Mouse (Mus musculus) stomach, postnatal 0 days (tissue): Measurements from ENCODE around the gene Tdrd7. TPM values are rescaled to one million over a fixed set of nuclear protein-coding genes. Genes with fewer than 3 reads are reported as not detected.

Experiments used
- ATAC-seq: fragments of 200-750 bp; cut with Nextera tagmentation; 2 replicates; pipeline ENCODE4 v1.8.0; 2017; ENCODE audit not compliant: low FRiP score, low TSS enrichment
- DNase-seq: peaks from one replicate; pipeline ENCODE4 v3.0.0-alpha.2; 2016; ENCODE audit warnings: low spot score
- H3K27ac ChIP-seq: fragments of 300-500 bp; sonication (generic); replicated peaks from 2 replicates; pipeline ENCODE4 v1.5.1; 2014; ENCODE audit warnings: mild to moderate bottlenecking, control low read depth
- H3K27me3 ChIP-seq: fragments of 300-500 bp; sonication (generic); 2 replicates; pipeline ENCODE4 v1.6.1; 2014; ENCODE audit warnings: low read length; ENCODE audit not compliant: control insufficient read depth, insufficient read depth
- H3K36me3 ChIP-seq: fragments of 300-500 bp; sonication (generic); 2 replicates; pipeline ENCODE4 v1.6.1; 2014; ENCODE audit warnings: low read length, mixed read lengths; ENCODE audit not compliant: control insufficient read depth, insufficient read depth
- H3K4me1 ChIP-seq: fragments of 300-500 bp; sonication (generic); replicated peaks from 2 replicates; pipeline ENCODE4 v1.6.1; 2014; ENCODE audit warnings: antibody characterized with exemption; ENCODE audit not compliant: control insufficient read depth, insufficient read depth
- H3K4me2 ChIP-seq: fragments of 300-500 bp; sonication (generic); replicated peaks from 2 replicates; pipeline ENCODE4 v1.6.1; 2014; ENCODE audit warnings: low read depth, mild to moderate bottlenecking, control low read depth, moderate library complexity
- H3K4me3 ChIP-seq: fragments of 300-500 bp; sonication (generic); 2 replicates; pipeline ENCODE4 v1.5.1; 2014; ENCODE audit warnings: low read depth, low read length, control low read depth
- H3K9ac ChIP-seq: fragments of 300-500 bp; sonication (generic); 2 replicates; pipeline ENCODE4 v1.6.1; 2014; ENCODE audit warnings: mild to moderate bottlenecking, low read length, control low read depth, mixed read lengths
- H3K9me3 ChIP-seq: fragments of 300-500 bp; sonication (generic); 2 replicates; pipeline ENCODE4 v1.6.1; 2016; ENCODE audit warnings: low read length; ENCODE audit not compliant: control insufficient read depth
- CTCF ChIP-seq: IDR thresholded peaks from 2 replicates; pipeline ENCODE4 v1.5.1; 2016; ENCODE audit warnings: antibody characterized with exemption, low read depth, mild to moderate bottlenecking, moderate library complexity
- EP300 ChIP-seq: optimal IDR thresholded peaks from 2 replicates; pipeline ENCODE3; 2016; ENCODE audit warnings: antibody characterized with exemption
- WGBS: fragments of 180-500 bp; shearing (Covaris S2); extraction: QIAGEN DNeasy Blood & Tissue Kit; methylation state at CpG from one replicate; pipeline ENCODE4 v1.1.7; 2014; 5-methylcytosine and 5-hydroxymethylcytosine counted together
- polyA plus RNA-seq: library from polyadenylated mRNA; unstranded; fragments of >200 nt; fragmentation: Nextera tagmentation; extraction: Ambion mirVana; gene quantifications from 2 replicates; pipeline ENCODE4 v1.2.1, GENCODE M21; 2015

Tdrd7 gene
- polyA plus RNA-seq, 1 experiment from 2014 or later = 25.1 TPM

DNA sequence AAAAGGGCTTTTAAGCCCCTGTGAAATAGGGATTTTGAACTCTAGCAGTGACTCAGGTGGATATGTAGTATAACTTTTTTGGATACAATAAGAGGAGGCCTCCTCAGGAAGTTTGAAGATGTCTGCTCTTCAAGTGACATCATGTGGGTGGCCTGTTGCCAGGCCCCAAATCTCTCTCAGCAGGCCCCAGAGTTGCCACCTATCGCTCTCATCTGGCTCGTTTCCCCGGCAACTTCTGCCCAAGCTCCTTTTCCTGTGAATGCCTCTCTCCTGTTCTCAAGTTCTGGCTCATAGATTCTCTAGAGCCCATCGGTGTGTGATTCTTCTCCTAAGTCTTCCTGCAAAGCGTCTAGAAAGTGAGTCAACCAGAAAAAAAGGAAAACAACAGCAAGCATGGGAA lies 91.0 kb downstream of the Tdrd7 start:
- no peak overlapping the region for H3K27ac ChIP-seq
- H3K4me3 ChIP-seq = no peak overlapping the region
- H3K9me3 ChIP-seq = peaks cover 3% of the 10 kb centered on the region; the same call in 1 of the 2 replicates
- no peak for DNase-seq
- no peaks in the 10 kb centered on the region for H3K4me1 ChIP-seq
- TF ChIP-seq EP300 = no peak
- no peak for TF ChIP-seq CTCF
- H3K9ac ChIP-seq = no peak overlapping the region
- H3K36me3 ChIP-seq = no peaks in the 10 kb centered on the region
- ATAC-seq = no peak
- H3K4me2 ChIP-seq = no peak overlapping the region
- 81% methylated on average over 5 of the region's 5 CpGs for WGBS
- H3K27me3 ChIP-seq = no peaks in the 10 kb centered on the region

- H3K27me3 ChIP-seq = no peaks in the 10 kb centered on the region
- no peaks in the 10 kb centered on the region for H3K36me3 ChIP-seq
- H3K4me1 ChIP-seq = no peaks in the 10 kb centered on the region
- no peak overlapping the region for H3K9ac ChIP-seq
- DNase-seq (no peak), ATAC-seq (no peak)
- H3K9me3 ChIP-seq = peaks cover 3% of the 10 kb centered on the region; the same call in 1 of the 2 replicates
- H3K4me2 ChIP-seq = no peak overlapping the region
- no peak overlapping the region for H3K4me3 ChIP-seq
- 84% methylated on average over 12 of the region's 12 CpGs for WGBS
- H3K27ac ChIP-seq = no peak overlapping the region
- TF ChIP-seq CTCF = no peak
- TF ChIP-seq EP300 = no peak
These were observed 96.3 kb downstream of the Tdrd7 start for GRCm38 (mm10) chr4:46061259-46061962.

- Histone ChIP-seq H3K9ac (no peak overlapping the region), H3K27me3 (no peaks in the 10 kb centered on the region), H3K4me1 (no peaks in the 10 kb centered on the region), H3K4me2 (no peak overlapping the region), H3K4me3 (no peak overlapping the region), H3K27ac (no peak overlapping the region), H3K9me3 (no peaks in the 10 kb centered on the region), H3K36me3 (no peaks in the 10 kb centered on the region)
- no peak for TF ChIP-seq EP300
- TF ChIP-seq CTCF = no peak
- 80% methylated on average over 4 of the region's 4 CpGs for WGBS
- ATAC-seq (no peak), DNase-seq (no peak)
These were observed 98.7 kb downstream of the Tdrd7 start for GRCm38 (mm10) chr4:46063841-46064240.

DNA sequence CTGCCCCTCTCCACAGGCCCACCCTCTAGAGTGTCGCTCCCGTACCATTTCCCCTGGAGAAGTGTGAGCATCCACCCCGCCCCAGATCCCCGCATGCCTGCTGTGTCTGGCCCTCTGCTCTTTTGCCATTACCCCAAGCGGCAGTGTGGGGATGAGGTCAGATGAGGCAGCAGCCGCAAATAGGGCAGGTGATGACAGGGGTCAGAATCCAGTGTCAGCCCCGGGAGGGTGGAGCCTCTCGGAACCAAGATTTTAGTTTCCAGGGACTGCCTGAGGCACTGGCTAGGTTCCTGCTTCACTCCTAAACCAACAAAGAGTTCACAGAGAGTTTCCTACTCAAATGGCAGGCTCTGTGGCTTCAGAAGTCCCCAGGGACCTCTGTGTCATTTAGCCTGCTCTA lies 99.1 kb downstream of the Tdrd7 start:
- Histone ChIP-seq H3K36me3 (no peaks in the 10 kb centered on the region), H3K4me2 (no peak overlapping the region), H3K4me1 (no peaks in the 10 kb centered on the region), H3K9ac (no peak overlapping the region), H3K27me3 (no peaks in the 10 kb centered on the region), H3K9me3 (no peaks in the 10 kb centered on the region), H3K4me3 (no peak overlapping the region), H3K27ac (no peak overlapping the region)
- WGBS = 49% methylated on average over 8 of the region's 8 CpGs
- DNase-seq (no peak), ATAC-seq (no peak)
- TF ChIP-seq CTCF (no peak), EP300 (no peak)

GRCm38 (mm10) chr4:46064961-46065360 lies 99.8 kb downstream of the Tdrd7 start:
- Histone ChIP-seq H3K4me1 (no peaks in the 10 kb centered on the region), H3K4me3 (no peak overlapping the region), H3K27me3 (no peaks in the 10 kb centered on the region), H3K9me3 (no peaks in the 10 kb centered on the region), H3K4me2 (no peak overlapping the region), H3K9ac (no peak overlapping the region), H3K36me3 (no peaks in the 10 kb centered on the region), H3K27ac (no peak overlapping the region)
- DNase-seq (no peak), ATAC-seq (no peak)
- WGBS = 65% methylated on average over 3 of the region's 3 CpGs
- TF ChIP-seq EP300 (no peak), CTCF (no peak)

- WGBS = 48% methylated on average over 8 of the region's 8 CpGs
These were observed 100.7 kb downstream of the Tdrd7 start for GRCm38 (mm10) chr4:46065695-46066340.

More at GRCm38 (mm10) chr4:46065695-46066340, 100.7 kb downstream of the Tdrd7 start:
- ATAC-seq = no peak
- no peak overlapping the region for H3K27ac ChIP-seq
- no peak overlapping the region for H3K4me2 ChIP-seq
- no peaks in the 10 kb centered on the region for H3K36me3 ChIP-seq
- TF ChIP-seq EP300 (no peak), CTCF (no peak)
- no peak overlapping the region for H3K4me3 ChIP-seq
- no peaks in the 10 kb centered on the region for H3K27me3 ChIP-seq
- no peaks in the 10 kb centered on the region for H3K4me1 ChIP-seq
- H3K9ac ChIP-seq = no peak overlapping the region
- no peaks in the 10 kb centered on the region for H3K9me3 ChIP-seq
- DNase-seq = no peak
